Mouse (Mus musculus): ENCODE measurements around the gene Nrg3.

DNA sequence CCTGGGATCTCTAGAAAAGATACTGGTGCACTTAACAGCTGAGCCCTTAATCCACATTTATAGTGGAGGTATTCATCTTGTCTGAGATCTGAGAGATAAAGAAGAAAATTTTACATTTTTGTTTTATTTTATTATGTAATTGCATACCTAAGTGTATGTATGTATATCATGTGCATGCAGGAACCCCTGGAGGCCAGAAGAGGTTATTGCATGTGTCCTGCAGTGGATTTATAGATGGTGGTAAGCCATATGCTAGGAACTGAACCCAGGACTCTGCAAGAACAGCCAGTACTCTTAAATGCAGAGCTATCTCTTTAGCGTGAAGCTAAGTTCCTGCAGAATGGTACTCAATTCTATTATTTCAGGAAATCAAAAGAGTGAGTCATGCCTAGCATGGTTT is 36.1 kb upstream of the Nrg3 start:
- TF ChIP-seq CTCF (IDR thresholded peaks at IDR 0.05; ENCODE audit: insufficient read depth, low read length), result no peak
- TF ChIP-seq POLR2A (IDR thresholded peaks at IDR 0.05; ENCODE audit: borderline replicate concordance, extremely low read depth, low read depth, low read length), result no peak
